ENCODE assay signal across 7 mouse cellular contexts in genomic region chr12:14150568-14150909, GRCm38 (mm10). TPM values are rescaled to one million over a fixed set of nuclear protein-coding genes. Genes with fewer than 3 reads are reported as not detected.
DNase-seq lines count a peak whose midpoint lies in the region; ATAC-seq and TF ChIP-seq lines count a peak whose summit lies in the region.

No protein-coding gene starts in this region.

- peak overlapping the region; percentile 52 for H3K4me3 ChIP-seq in embryonic facial prominence, embryonic 11.5 days (ENCODE audit: low read depth, low read length)
- peak overlapping the region; percentile 64 for H3K4me3 ChIP-seq in heart, postnatal 0 days (ENCODE audit: low read depth, low read length)
- H3K4me3 ChIP-seq in limb, embryonic 11.5 days (ENCODE audit: low read depth, low read length), result peak overlapping the region; percentile 38
- H3K4me3 ChIP-seq in neural tube, embryonic 15.5 days (replicated peaks), result peak overlapping the region; percentile 78

- peaks cover 27% of the 10 kb centered on the region for H3K27me3 ChIP-seq in embryonic facial prominence, embryonic 11.5 days (ENCODE audit: control insufficient read depth, insufficient read depth, low read length)
- H3K27me3 ChIP-seq in heart, postnatal 0 days (ENCODE audit: control insufficient read depth, insufficient read depth, low read length), result peaks cover 34% of the 10 kb centered on the region
- H3K27me3 ChIP-seq in limb, embryonic 11.5 days (ENCODE audit: control insufficient read depth, insufficient read depth, low read length), result peaks cover 32% of the 10 kb centered on the region
- no peaks in the 10 kb centered on the region for H3K27me3 ChIP-seq in neural tube, embryonic 15.5 days (replicated peaks)

- peaks cover 2% of the 10 kb centered on the region; the same call in 1 of the 2 replicates for H3K4me1 ChIP-seq in embryonic facial prominence, embryonic 11.5 days (ENCODE audit: control insufficient read depth, insufficient read depth, low read length)
- H3K4me1 ChIP-seq in heart, postnatal 0 days (ENCODE audit: control insufficient read depth, insufficient read depth), result peaks cover 3% of the 10 kb centered on the region; the same call in 1 of the 2 replicates
- 0 out of 2 replicates have a peak, but pooled peaks cover 3% of the 10 kb centered on the region for H3K4me1 ChIP-seq in limb, embryonic 11.5 days (ENCODE audit: control insufficient read depth, insufficient read depth, low read length)
- H3K4me1 ChIP-seq in neural tube, embryonic 15.5 days, result peaks cover 32% of the 10 kb centered on the region

- no peak for TF ChIP-seq CTCF in heart, postnatal 0 days (IDR thresholded peaks at IDR 0.05; ENCODE audit: low read depth)

- TF ChIP-seq EP300 in heart, postnatal 0 days (IDR thresholded peaks at IDR 0.05; ENCODE audit: low read depth), result no peak

- H3K4me2 ChIP-seq in embryonic facial prominence, embryonic 11.5 days (ENCODE audit: low read depth, low read length), result peak overlapping the region; percentile 81
- H3K4me2 ChIP-seq in heart, postnatal 0 days (ENCODE audit: low read depth, low read length), result peak overlapping the region; percentile 89
- H3K4me2 ChIP-seq in limb, embryonic 11.5 days (ENCODE audit: low read depth, severe bottlenecking), result peak overlapping the region; percentile 37
- peak overlapping the region; percentile 92 for H3K4me2 ChIP-seq in neural tube, embryonic 15.5 days

- intact Hi-C loops in left cerebral cortex, postnatal 14 days (cut with DNase I), result loop anchor here (5.0 to 10.0 kb wide), 5 partner anchors 167 to 856 kb away; no protein-coding TSS in a partner anchor

- no peaks in the 10 kb centered on the region for H3K9me3 ChIP-seq in embryonic facial prominence, embryonic 11.5 days (replicated peaks; ENCODE audit: control insufficient read depth, low read length)
- H3K9me3 ChIP-seq in heart, postnatal 0 days (replicated peaks; ENCODE audit: control insufficient read depth, low read length), result no peaks in the 10 kb centered on the region
- no peaks in the 10 kb centered on the region for H3K9me3 ChIP-seq in limb, embryonic 11.5 days (ENCODE audit: control insufficient read depth, low read length)
- no peaks in the 10 kb centered on the region for H3K9me3 ChIP-seq in neural tube, embryonic 15.5 days (replicated peaks)

- H3K27ac ChIP-seq in embryonic facial prominence, embryonic 11.5 days (replicated peaks; ENCODE audit: low read depth, low read length), result no peak overlapping the region
- H3K27ac ChIP-seq in heart, postnatal 0 days (ENCODE audit: low read depth), result no peak overlapping the region
- no peak overlapping the region for H3K27ac ChIP-seq in limb, embryonic 11.5 days (replicated peaks; ENCODE audit: low read depth, low read length)
- H3K27ac ChIP-seq in neural tube, embryonic 15.5 days (replicated peaks), result peak overlapping the region; percentile 86

- no peak for ATAC-seq in embryonic facial prominence, embryonic 11.5 days (replicated peaks; ENCODE audit: insufficient number of reproducible peaks, low FRiP score, low TSS enrichment, low read depth)
- ATAC-seq in heart, postnatal 0 days (ENCODE audit: insufficient read depth, low read depth), result no peak
- no peak for ATAC-seq in limb, embryonic 11.5 days (ENCODE audit: insufficient number of reproducible peaks, low FRiP score, low TSS enrichment, low read depth)
- no peak for ATAC-seq in neural tube, embryonic 15.5 days (ENCODE audit: low FRiP score)

- no peaks in the 10 kb centered on the region for H3K36me3 ChIP-seq in embryonic facial prominence, embryonic 11.5 days (replicated peaks; ENCODE audit: control insufficient read depth, insufficient read depth, low read depth, low read length)
- H3K36me3 ChIP-seq in heart, postnatal 0 days (replicated peaks; ENCODE audit: control insufficient read depth, insufficient read depth, low read length), result no peaks in the 10 kb centered on the region
- no peaks in the 10 kb centered on the region for H3K36me3 ChIP-seq in limb, embryonic 11.5 days (ENCODE audit: control insufficient read depth, insufficient read depth, low read length)
- H3K36me3 ChIP-seq in neural tube, embryonic 15.5 days, result no peaks in the 10 kb centered on the region

- peak overlapping the region; percentile 37 for H3K9ac ChIP-seq in embryonic facial prominence, embryonic 11.5 days (replicated peaks; ENCODE audit: low read length)
- H3K9ac ChIP-seq in heart, postnatal 0 days (replicated peaks; ENCODE audit: low read depth, low read length), result 0 out of 2 replicates have a peak overlapping the region, but pooled peaks have one; percentile 24
- H3K9ac ChIP-seq in limb, embryonic 11.5 days (ENCODE audit: low read length), result no peak overlapping the region
- peak overlapping the region; percentile 78 for H3K9ac ChIP-seq in neural tube, embryonic 15.5 days (replicated peaks)

- 1% methylated on average over 20 of the region's 20 CpGs for WGBS in embryonic facial prominence, embryonic 11.5 days
- 1% methylated on average over 20 of the region's 20 CpGs for WGBS in heart, postnatal 0 days
- WGBS in limb, embryonic 11.5 days, result 2% methylated on average over 20 of the region's 20 CpGs
- under 1% methylated on average over 20 of the region's 20 CpGs for WGBS in neural tube, embryonic 15.5 days

- peak; percentile 14 to 32 for DNase-seq in left cerebral cortex, adult 8-10 months (ENCODE audit: low spot score in 2 of 2)
- no peak for DNase-seq in left cerebral cortex, postnatal 14 days (ENCODE audit: low spot score in 2 of 2)
- peak; percentile 8 for DNase-seq in embryonic facial prominence, embryonic 11.5 days (ENCODE audit: low spot score)
- no peak for DNase-seq in heart, postnatal 0 days (ENCODE audit: low spot score)
- DNase-seq in limb, embryonic 11.5 days (ENCODE audit: low spot score), result no peak
- DNase-seq in thymus, postnatal 36 days, result no peak

RNA-seq across cellular contexts. Expression of gene Fam84a, which starts 1.3 kb away (rescaled TPM):
- 10 to 100 TPM; 59.8 to 66.2 (median 64.1) TPM for total RNA-seq in left cerebral cortex, adult 8-10 months (2022)
- 10 to 100 TPM; 56.7 to 64.5 TPM for total RNA-seq in left cerebral cortex, postnatal 14 days (2021)
- polyA plus RNA-seq in embryonic facial prominence, embryonic 11.5 days (2014; fragmentation: Nextera tagmentation; extraction: Ambion mirVana), result 11.8 and 16.8 TPM in 2 replicates
- total RNA-seq in heart, postnatal 0 days (2014; rRNA removed; ENCODE audit: low replicate concordance), result 1.3 and 1.7 TPM in 2 replicates
- polyA plus RNA-seq in heart, postnatal 0 days (2015; fragmentation: Nextera tagmentation; extraction: Ambion mirVana), result 1.4 and 1.7 TPM in 2 replicates
- 5.2 and 5.4 TPM in 2 replicates for polyA plus RNA-seq in limb, embryonic 11.5 days (2014; fragmentation: Nextera tagmentation; extraction: Ambion mirVana)
- polyA plus RNA-seq in neural tube, embryonic 15.5 days (2015; fragmentation: Nextera tagmentation; extraction: Ambion mirVana), result 45.6 and 57.8 TPM in 2 replicates

Comparison
In these comparisons a context has a peak if more than half of its experiments do, and no peak if none do; other contexts are left out.
1. DNase-seq: peak in left cerebral cortex, adult 8-10 months (2 of 2) and embryonic facial prominence, embryonic 11.5 days (single experiment); none in left cerebral cortex, postnatal 14 days (0 of 2), heart, postnatal 0 days (single experiment), limb, embryonic 11.5 days (single experiment) and thymus, postnatal 36 days (0 of 2).
2. H3K4me2 ChIP-seq: peak in every context shown above with its lines; median percentile 92 in neural tube, embryonic 15.5 days; 89 in heart, postnatal 0 days; 81 in embryonic facial prominence, embryonic 11.5 days; 37 in limb, embryonic 11.5 days.
3. Peak in every context shown above with its lines, with median percentiles within 50 percentile points of each other: H3K4me3 ChIP-seq.